ENCODE assay signal across 9 mouse cellular contexts in genomic region chr6:86349257-86349656, GRCm38 (mm10). TPM values are rescaled to one million over a fixed set of nuclear protein-coding genes. Genes with fewer than 3 reads are reported as not detected.
DNase-seq lines count a peak whose midpoint lies in the region; ATAC-seq and TF ChIP-seq lines count a peak whose summit lies in the region.
"Had no signal": no experiment of that assay in that cellular context is flagged by ENCODE, and none has a peak within 500 bp of the region (broad histone marks: within the 10 kb centered on the region; RNA-seq: fewer than 3 reads in every experiment).

No protein-coding gene starts in this region.

- TF ChIP-seq CTCF in cerebellum, adult 2 months (IDR thresholded peaks at IDR 0.05; ENCODE audit: borderline replicate concordance, insufficient read depth, low read depth, low read length), result peak; percentile 62; the same call in 1 of the 2 replicates
- peak in 1 of 2 experiments; percentile 75 for TF ChIP-seq CTCF in CH12.LX (conservative IDR thresholded peaks at IDR 0.05 in 1 of 2, IDR thresholded peaks at IDR 0.05 in 1 of 2; ENCODE audit: low read depth in 2 of 2, low read length in 2 of 2)

- H3K4me2 ChIP-seq in kidney, embryonic 16.5 days (replicated peaks; ENCODE audit: low read depth, low read length), result no peak overlapping the region
- H3K4me2 ChIP-seq in CH12.LX (ENCODE audit: insufficient read depth, low read depth, poor library complexity, severe bottlenecking), result no peak overlapping the region
- no peak overlapping the region for H3K4me2 ChIP-seq in embryonic facial prominence, embryonic 14.5 days (ENCODE audit: low read depth, low read length)
- no peak overlapping the region for H3K4me2 ChIP-seq in intestine, embryonic 16.5 days (ENCODE audit: low read depth, low read length)
- H3K4me2 ChIP-seq: embryonic facial prominence, embryonic 15.5 days had no signal

- H3K9ac ChIP-seq in kidney, embryonic 16.5 days (replicated peaks; ENCODE audit: low read length), result no peak overlapping the region
- H3K9ac ChIP-seq in CH12.LX (ENCODE audit: insufficient read depth, low read depth), result no peak overlapping the region
- H3K9ac ChIP-seq in embryonic facial prominence, embryonic 14.5 days (ENCODE audit: low read depth, low read length), result no peak overlapping the region
- H3K9ac ChIP-seq in intestine, embryonic 16.5 days (ENCODE audit: low read depth, low read length), result no peak overlapping the region
- H3K9ac ChIP-seq: embryonic facial prominence, embryonic 15.5 days had no signal

- dilution Hi-C loops in CH12.LX (cut with MboI; ENCODE audit: extremely low pct_ligation_motif_present, extremely low pct_unique_long_range_greater_than_20kb, low sequenced_read_pairs), result no loop called here

- no peaks in the 10 kb centered on the region for H3K9me3 ChIP-seq in kidney, embryonic 16.5 days (ENCODE audit: low read length)
- H3K9me3 ChIP-seq in CH12.LX (replicated peaks; ENCODE audit: low read length), result peaks cover 10% of the 10 kb centered on the region
- H3K9me3 ChIP-seq in embryonic facial prominence, embryonic 14.5 days (ENCODE audit: control insufficient read depth, low read length), result no peaks in the 10 kb centered on the region
- H3K9me3 ChIP-seq in intestine, embryonic 16.5 days (ENCODE audit: control insufficient read depth, low read length), result no peaks in the 10 kb centered on the region
- H3K9me3 ChIP-seq: embryonic facial prominence, embryonic 15.5 days had no signal

- no peak for ATAC-seq in kidney, embryonic 16.5 days (ENCODE audit: low FRiP score, low TSS enrichment)
- no peak for ATAC-seq in embryonic facial prominence, embryonic 14.5 days (ENCODE audit: low read depth)
- ATAC-seq in intestine, embryonic 16.5 days, result no peak

- no peak for TF ChIP-seq POLR2A in cerebellum, adult 2 months (IDR thresholded peaks at IDR 0.05; ENCODE audit: borderline replicate concordance, insufficient read depth, low read length)
- no peak for TF ChIP-seq POLR2A in CH12.LX (IDR thresholded peaks at IDR 0.05; ENCODE audit: low read depth, low read length)

- in situ Hi-C loops in CH12.LX (cut with MboI; ENCODE audit: low pct_ligation_motif_present, low pct_unique_long_range_greater_than_20kb, low sequenced_read_pairs), result no loop called here

- no peaks in the 10 kb centered on the region for H3K4me1 ChIP-seq in cerebellum, adult 2 months (ENCODE audit: control insufficient read depth, insufficient read depth, low read length)
- peaks cover 2% of the 10 kb centered on the region; the same call in 1 of the 2 replicates for H3K4me1 ChIP-seq in kidney, embryonic 16.5 days (ENCODE audit: insufficient read depth, low read length)
- no peaks in the 10 kb centered on the region for H3K4me1 ChIP-seq in CH12.LX (ENCODE audit: control insufficient read depth in 1 of 2, insufficient read depth in 2 of 2)
- H3K4me1 ChIP-seq in embryonic facial prominence, embryonic 14.5 days (ENCODE audit: control insufficient read depth, insufficient read depth, low read length), result no peaks in the 10 kb centered on the region
- no peaks in the 10 kb centered on the region for H3K4me1 ChIP-seq in intestine, embryonic 16.5 days (ENCODE audit: control insufficient read depth, insufficient read depth, low read length)
- H3K4me1 ChIP-seq: embryonic facial prominence, embryonic 15.5 days had no signal

- peak; percentile 76 for TF ChIP-seq RAD21 in CH12.LX (IDR thresholded peaks at IDR 0.05; ENCODE audit: low read depth, low read length)

- H3K4me3 ChIP-seq in cerebellum, adult 2 months (replicated peaks; ENCODE audit: insufficient read depth, low read depth, low read length), result no peak overlapping the region
- H3K4me3 ChIP-seq in kidney, embryonic 16.5 days (ENCODE audit: low read length), result no peak overlapping the region
- no peak overlapping the region for H3K4me3 ChIP-seq in CH12.LX (replicated peaks in 1 of 3; ENCODE audit: low read depth in 2 of 3, low read length in 2 of 3, poor library complexity in 1 of 3)
- H3K4me3 ChIP-seq in embryonic facial prominence, embryonic 14.5 days (ENCODE audit: low read depth, low read length), result no peak overlapping the region
- H3K4me3 ChIP-seq in intestine, embryonic 16.5 days (ENCODE audit: low read length), result no peak overlapping the region
- H3K4me3 ChIP-seq: embryonic facial prominence, embryonic 15.5 days had no signal

- no peaks in the 10 kb centered on the region for H3K79me2 ChIP-seq in CH12.LX (replicated peaks; ENCODE audit: control insufficient read depth, extremely low read depth, insufficient read depth, poor library complexity, severe bottlenecking)

- no peaks in the 10 kb centered on the region for H3K27me3 ChIP-seq in cerebellum, adult 2 months (ENCODE audit: control insufficient read depth, insufficient read depth, low read length)
- H3K27me3 ChIP-seq in kidney, embryonic 16.5 days (ENCODE audit: insufficient read depth, low read length), result no peaks in the 10 kb centered on the region
- peaks cover 63% of the 10 kb centered on the region for H3K27me3 ChIP-seq in CH12.LX (replicated peaks)
- H3K27me3 ChIP-seq in embryonic facial prominence, embryonic 14.5 days (replicated peaks; ENCODE audit: control insufficient read depth, insufficient read depth, low read length), result no peaks in the 10 kb centered on the region
- no peaks in the 10 kb centered on the region for H3K27me3 ChIP-seq in intestine, embryonic 16.5 days (replicated peaks; ENCODE audit: control insufficient read depth, insufficient read depth, low read length)
- H3K27me3 ChIP-seq: embryonic facial prominence, embryonic 15.5 days had no signal

- no peaks in the 10 kb centered on the region for H3K36me3 ChIP-seq in kidney, embryonic 16.5 days (ENCODE audit: insufficient read depth, low read length)
- no peaks in the 10 kb centered on the region for H3K36me3 ChIP-seq in CH12.LX (replicated peaks in 1 of 2; ENCODE audit: control insufficient read depth in 1 of 2, insufficient read depth in 1 of 2, low read length in 1 of 2)
- no peaks in the 10 kb centered on the region for H3K36me3 ChIP-seq in embryonic facial prominence, embryonic 14.5 days (ENCODE audit: control insufficient read depth, insufficient read depth, low read length)
- no peaks in the 10 kb centered on the region for H3K36me3 ChIP-seq in intestine, embryonic 16.5 days (ENCODE audit: control insufficient read depth, insufficient read depth, low read length)
- H3K36me3 ChIP-seq: embryonic facial prominence, embryonic 15.5 days had no signal

- no peak overlapping the region for H3K27ac ChIP-seq in cerebellum, adult 2 months (ENCODE audit: insufficient read depth, low read length)
- no peak overlapping the region for H3K27ac ChIP-seq in kidney, embryonic 16.5 days (ENCODE audit: low read length)
- no peak overlapping the region for H3K27ac ChIP-seq in CH12.LX (ENCODE audit: insufficient read depth, low read depth)
- H3K27ac ChIP-seq in embryonic facial prominence, embryonic 14.5 days (replicated peaks; ENCODE audit: low read depth, low read length), result no peak overlapping the region
- H3K27ac ChIP-seq in intestine, embryonic 16.5 days (ENCODE audit: low read length), result no peak overlapping the region
- H3K27ac ChIP-seq: embryonic facial prominence, embryonic 15.5 days had no signal

- DNase-seq in cerebellum, adult 2 months, result peak in 1 of 2 experiments; percentile 32
- DNase-seq in cerebellum, adult 8-10 months, result no peak
- peak; percentile 22 to 23 for DNase-seq in kidney, postnatal 36 days
- peak; percentile 36 for DNase-seq in CH12.LX (ENCODE audit: extremely low read depth)
- peak; percentile 54 for DNase-seq in embryonic facial prominence, embryonic 14.5 days (ENCODE audit: low spot score)
- no peak for DNase-seq in spleen, postnatal 10 days (ENCODE audit: low spot score in 2 of 2)

- TF ChIP-seq EP300 in CH12.LX (IDR thresholded peaks at IDR 0.05; ENCODE audit: low read length), result no peak

- WGBS in cerebellum, adult 2 months, result 37% methylated on average over 7 of the region's 7 CpGs
- WGBS in kidney, embryonic 16.5 days, result 60% methylated on average over 7 of the region's 7 CpGs
- 43% methylated on average over 7 of the region's 7 CpGs for WGBS in embryonic facial prominence, embryonic 14.5 days
- WGBS in intestine, embryonic 16.5 days, result 60% methylated on average over 7 of the region's 7 CpGs

RNA-seq across cellular contexts. Expression of gene Fam136a, which starts 16.2 kb away (rescaled TPM):
- 22.4 and 22.6 TPM in 2 replicates for polyA plus RNA-seq in cerebellum, adult 2 months (2012; rRNA removed)
- polyA plus RNA-seq in kidney, embryonic 16.5 days (2015; fragmentation: Nextera tagmentation; extraction: Ambion mirVana), result 145 and 146 TPM in 2 replicates
- total RNA-seq in CH12.LX (2012; rRNA removed) (152 and 200 TPM in 2 replicates), CH12.LX (2014; rRNA removed) (339 and 378 TPM in 2 replicates)
- polyA plus RNA-seq in CH12.LX (2012; ENCODE audit: insufficient read length, low read depth), result 160 and 179 TPM in 2 replicates
- polyA plus RNA-seq in embryonic facial prominence, embryonic 14.5 days (2014; fragmentation: Nextera tagmentation; extraction: Ambion mirVana), result 118 and 124 TPM in 2 replicates
- polyA plus RNA-seq in intestine, embryonic 16.5 days (2015; fragmentation: Nextera tagmentation; extraction: Ambion mirVana), result 163 and 176 TPM in 2 replicates

RNA-seq across cellular contexts. Expression of gene Snrpg, which starts 21.8 kb away (rescaled TPM):
- 62.2 and 74.2 TPM in 2 replicates for polyA plus RNA-seq in cerebellum, adult 2 months (2012; rRNA removed)
- 575 and 578 TPM in 2 replicates for polyA plus RNA-seq in kidney, embryonic 16.5 days (2015; fragmentation: Nextera tagmentation; extraction: Ambion mirVana)
- total RNA-seq in CH12.LX (2012; rRNA removed) (462 and 546 TPM in 2 replicates), CH12.LX (2014; rRNA removed) (137 and 146 TPM in 2 replicates)
- polyA plus RNA-seq in CH12.LX (2012; ENCODE audit: insufficient read length, low read depth), result 408 and 446 TPM in 2 replicates
- polyA plus RNA-seq in embryonic facial prominence, embryonic 14.5 days (2014; fragmentation: Nextera tagmentation; extraction: Ambion mirVana), result 561 and 600 TPM in 2 replicates
- 393 and 465 TPM in 2 replicates for polyA plus RNA-seq in intestine, embryonic 16.5 days (2015; fragmentation: Nextera tagmentation; extraction: Ambion mirVana)

RNA-seq across cellular contexts. Expression of gene Pcyox1, which starts 47.7 kb away (rescaled TPM):
- 59.5 and 61.1 TPM in 2 replicates for polyA plus RNA-seq in cerebellum, adult 2 months (2012; rRNA removed)
- 113 and 119 TPM in 2 replicates for polyA plus RNA-seq in kidney, embryonic 16.5 days (2015; fragmentation: Nextera tagmentation; extraction: Ambion mirVana)
- 12.8 and 14.1 TPM in 2 replicates for total RNA-seq in CH12.LX (2012; rRNA removed)
- 10.7 and 12.9 TPM in 2 replicates for total RNA-seq in CH12.LX (2014; rRNA removed)
- 8.7 TPM in 2 replicates for polyA plus RNA-seq in CH12.LX (2012; ENCODE audit: insufficient read length, low read depth)
- polyA plus RNA-seq in embryonic facial prominence, embryonic 14.5 days (2014; fragmentation: Nextera tagmentation; extraction: Ambion mirVana), result 80.5 and 95.2 TPM in 2 replicates
- polyA plus RNA-seq in intestine, embryonic 16.5 days (2015; fragmentation: Nextera tagmentation; extraction: Ambion mirVana), result 76.7 and 77.2 TPM in 2 replicates

RNA-seq across cellular contexts. Expression of gene Tia1, which starts 54.8 kb away (rescaled TPM):
- polyA plus RNA-seq in cerebellum, adult 2 months (2012; rRNA removed), result 119 and 133 TPM in 2 replicates
- 187 and 221 TPM in 2 replicates for polyA plus RNA-seq in kidney, embryonic 16.5 days (2015; fragmentation: Nextera tagmentation; extraction: Ambion mirVana)
- total RNA-seq in CH12.LX (2012; rRNA removed), result 31.8 and 36.8 TPM in 2 replicates
- total RNA-seq in CH12.LX (2014; rRNA removed), result 41.4 and 49.1 TPM in 2 replicates
- 34.0 and 36.1 TPM in 2 replicates for polyA plus RNA-seq in CH12.LX (2012; ENCODE audit: insufficient read length, low read depth)
- 130 and 160 TPM in 2 replicates for polyA plus RNA-seq in embryonic facial prominence, embryonic 14.5 days (2014; fragmentation: Nextera tagmentation; extraction: Ambion mirVana)
- 97.9 and 110 TPM in 2 replicates for polyA plus RNA-seq in intestine, embryonic 16.5 days (2015; fragmentation: Nextera tagmentation; extraction: Ambion mirVana)

Comparison
In these comparisons a context has a peak if more than half of its experiments do, and no peak if none do; other contexts are left out.
1. DNase-seq: peak in kidney, postnatal 36 days (2 of 2), CH12.LX (single experiment) and embryonic facial prominence, embryonic 14.5 days (single experiment); none in cerebellum, adult 8-10 months (single experiment) and spleen, postnatal 10 days (0 of 2).